Mouse (Mus musculus) cerebellum, postnatal 14 days (tissue): ENCODE data around the gene Scgb2b19.
"Not testable (repeated sequence)": the region's sequence is repeated elsewhere in the genome, so short reads cannot be mapped to it uniquely, and the experiment has no call there.

Experiments used
- DNase-seq, 2 experiments: peaks; one replicate each; pipeline ENCODE4 v3.0.0; 2021; ENCODE audit warnings: mixed read lengths in 2 of 2

Gene Scgb2b19

DNA sequence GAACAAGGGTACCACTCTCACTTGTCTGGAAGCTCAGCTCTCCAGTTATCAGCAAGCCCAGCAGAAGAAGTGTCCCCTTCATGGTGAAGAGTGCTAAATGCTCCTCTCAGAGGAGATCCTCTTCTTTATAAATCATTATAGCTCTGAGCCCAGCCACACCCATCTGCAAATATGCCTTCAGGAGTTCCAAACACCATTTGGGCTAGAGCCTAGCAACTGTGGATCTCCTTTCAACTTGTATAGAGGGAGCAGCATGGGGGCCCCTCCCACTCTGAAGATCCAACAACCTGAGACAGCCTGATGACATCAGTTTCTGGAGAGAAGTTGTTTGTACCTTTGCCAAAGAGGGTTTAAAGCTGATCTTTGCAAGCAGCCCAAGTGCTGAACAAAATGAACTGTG lies at the start of gene Scgb2b19:
Gene Scgb2b19, minus strand, starts transcription at position 101 of the 400 bp plus-strand sequence.
- DNase-seq = not testable (repeated sequence)

DNA sequence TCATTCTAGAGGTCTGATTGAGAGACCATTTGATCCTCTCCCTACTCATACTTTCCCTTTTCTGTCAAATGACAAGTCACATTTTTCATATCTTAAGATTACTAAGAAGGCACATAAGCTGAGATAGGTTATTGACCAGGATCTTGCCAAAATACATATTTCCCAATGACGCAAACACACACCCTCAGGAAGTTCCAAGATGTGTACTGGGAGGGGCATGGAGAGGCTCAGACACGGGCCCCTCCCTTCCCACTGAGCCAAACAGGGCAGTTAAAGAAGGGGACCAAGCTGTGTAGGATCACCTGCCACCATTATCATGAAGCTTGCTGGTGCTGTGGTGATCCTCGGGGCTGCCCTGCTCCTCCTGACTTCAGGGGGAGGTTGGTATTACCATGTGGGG lies 6.9 kb upstream of the Scgb2b19 start, which contains the start of gene Scgb1b19:
Gene Scgb1b19, plus strand, starts transcription at position 301 of the 400 bp plus-strand sequence.
- DNase-seq = not testable (repeated sequence)
